Mouse (Mus musculus) forebrain, postnatal 0 days (tissue): ENCODE results near the gene Foxa1. TPM values are rescaled to one million over a fixed set of nuclear protein-coding genes. Genes with fewer than 3 reads are reported as not detected.

Source experiments
- ATAC-seq: fragments of 200-750 bp; cut with Nextera tagmentation; 2 replicates; pipeline ENCODE4 v1.8.0; 2017; ENCODE audit warnings: mild to moderate bottlenecking, moderate library complexity
- DNase-seq: peaks from one replicate; pipeline ENCODE4 v3.0.0-alpha.2; 2015
- H3K27ac ChIP-seq: fragments of 300-500 bp; sonication (generic); 2 replicates; pipeline ENCODE4 v1.5.1; 2014; ENCODE audit warnings: low read depth, mild to moderate bottlenecking, antibody characterized with exemption, low read length, moderate library complexity, mixed read lengths
- H3K27me3 ChIP-seq: fragments of 300-500 bp; sonication (generic); 2 replicates; pipeline ENCODE4 v1.6.1; 2014; ENCODE audit warnings: mild to moderate bottlenecking, low read length, mixed read lengths; ENCODE audit not compliant: insufficient read depth
- H3K36me3 ChIP-seq: fragments of 300-500 bp; sonication (generic); 2 replicates; pipeline ENCODE4 v1.6.1; 2014; ENCODE audit warnings: mild to moderate bottlenecking, moderate library complexity; ENCODE audit not compliant: insufficient read depth
- H3K4me1 ChIP-seq: fragments of 300-500 bp; sonication (generic); 2 replicates; pipeline ENCODE4 v1.6.1; 2014; ENCODE audit warnings: antibody characterized with exemption; ENCODE audit not compliant: insufficient read depth
- H3K4me2 ChIP-seq: fragments of 300-500 bp; sonication (generic); 2 replicates; pipeline ENCODE4 v1.6.1; 2014; ENCODE audit warnings: low read depth, mild to moderate bottlenecking, moderate library complexity
- H3K4me3 ChIP-seq: fragments of 300-500 bp; sonication (generic); 2 replicates; pipeline ENCODE4 v1.5.1; 2014; ENCODE audit warnings: low read depth, low read length, mixed read lengths
- H3K9ac ChIP-seq: fragments of 300-500 bp; sonication (generic); 2 replicates; pipeline ENCODE4 v1.6.1; 2014; ENCODE audit warnings: mild to moderate bottlenecking
- H3K9me3 ChIP-seq: fragments of 300-500 bp; sonication (generic); 2 replicates; pipeline ENCODE4 v1.6.1; 2016; ENCODE audit warnings: low read length
- CTCF ChIP-seq: sonication (generic); IDR thresholded peaks from 2 replicates; pipeline ENCODE4 v1.5.1; 2016; ENCODE audit warnings: antibody characterized with exemption, control low read depth, low read depth
- WGBS: fragments of 180-500 bp; shearing (Covaris S2); extraction: QIAGEN DNeasy Blood & Tissue Kit; methylation state at CpG from one replicate; pipeline ENCODE4 v1.1.7; 2014; 5-methylcytosine and 5-hydroxymethylcytosine counted together
- polyA plus RNA-seq: library from polyadenylated mRNA; unstranded; fragments of >200 nt; fragmentation: Nextera tagmentation; extraction: Ambion mirVana; gene quantifications from 2 replicates; pipeline ENCODE4 v1.2.1, GENCODE M21; 2015
- total RNA-seq: library from RNA; depleted of rRNA; stranded (reverse); fragments of >200 nt; gene quantifications from 2 replicates; pipeline ENCODE4 v1.2.3, GENCODE M21; 2014

Gene Foxa1
- total and polyA plus RNA-seq, 2 experiments from 2014 or later: 0.36 to 1.2 TPM

- no peaks in the 10 kb centered on the region for H3K9me3 ChIP-seq
- no peak overlapping the region for H3K27ac ChIP-seq
- DNase-seq: peak; percentile 36
- no peak overlapping the region for H3K4me2 ChIP-seq
- 3% methylated on average over 8 of the region's 8 CpGs for WGBS
- H3K9ac ChIP-seq: no peak overlapping the region
- no peaks in the 10 kb centered on the region for H3K36me3 ChIP-seq
- ATAC-seq: no peak
- H3K27me3 ChIP-seq: peaks cover 93% of the 10 kb centered on the region
- H3K4me3 ChIP-seq: no peak overlapping the region
- no peaks in the 10 kb centered on the region for H3K4me1 ChIP-seq
- no peak for TF ChIP-seq CTCF
These were observed 4.2 kb upstream of the Foxa1 start for GRCm38 (mm10) chr12:57550881-57551280.

GRCm38 (mm10) chr12:57550181-57550808 is 3.6 kb upstream of the Foxa1 start:
- Histone ChIP-seq H3K4me2 (no peak overlapping the region), H3K9me3 (no peaks in the 10 kb centered on the region), H3K27ac (no peak overlapping the region), H3K36me3 (no peaks in the 10 kb centered on the region), H3K4me1 (no peaks in the 10 kb centered on the region), H3K27me3 (peaks cover 91% of the 10 kb centered on the region), H3K4me3 (no peak overlapping the region), H3K9ac (no peak overlapping the region)
- DNase-seq: no peak
- no peak for ATAC-seq
- 1% methylated on average over 31 of the region's 31 CpGs for WGBS
- no peak for TF ChIP-seq CTCF

DNA sequence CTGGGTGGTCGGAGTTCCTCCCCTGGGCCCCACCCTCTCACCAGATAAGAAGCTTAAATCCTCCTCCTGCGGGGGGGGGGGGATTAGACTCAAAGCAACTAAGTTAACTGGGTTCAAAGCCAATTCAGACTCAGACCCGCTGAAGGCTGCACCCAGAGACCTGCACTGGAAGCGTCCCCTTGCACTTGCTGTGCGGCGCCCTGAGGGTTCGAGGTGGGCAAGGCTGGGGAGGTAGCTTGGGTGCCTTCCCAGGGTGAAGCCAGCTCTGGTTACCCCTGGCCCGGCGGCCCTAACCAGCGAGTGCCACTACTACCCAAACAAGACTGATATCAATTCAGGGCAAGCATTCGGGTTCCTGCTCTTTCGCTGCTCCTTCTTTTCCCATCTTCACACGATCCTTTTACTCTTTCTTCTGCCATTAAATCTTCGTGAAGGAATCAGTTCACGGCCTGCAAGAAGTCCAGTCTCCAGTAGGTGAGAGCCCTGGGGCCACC is 3.0 kb upstream of the Foxa1 start:
- Histone ChIP-seq H3K27ac (no peak overlapping the region), H3K9me3 (no peaks in the 10 kb centered on the region), H3K4me2 (no peak overlapping the region), H3K36me3 (no peaks in the 10 kb centered on the region), H3K4me1 (no peaks in the 10 kb centered on the region), H3K27me3 (peaks cover 88% of the 10 kb centered on the region), H3K9ac (no peak overlapping the region), H3K4me3 (no peak overlapping the region)
- no peak for TF ChIP-seq CTCF
- DNase-seq: no peak
- ATAC-seq: no peak
- 1% methylated on average over 15 of the region's 15 CpGs for WGBS

GRCm38 (mm10) chr12:57548981-57549666 is 2.4 kb upstream of the Foxa1 start:
- Histone ChIP-seq H3K27ac (no peak overlapping the region), H3K9ac (no peak overlapping the region), H3K4me2 (no peak overlapping the region), H3K4me3 (no peak overlapping the region), H3K36me3 (no peaks in the 10 kb centered on the region), H3K27me3 (peaks cover 89% of the 10 kb centered on the region), H3K4me1 (no peaks in the 10 kb centered on the region), H3K9me3 (no peaks in the 10 kb centered on the region)
- no peak for TF ChIP-seq CTCF
- ATAC-seq (no peak), DNase-seq (no peak)
- WGBS: 3% methylated on average over 25 of the region's 25 CpGs

GRCm38 (mm10) chr12:57548352-57548980 is 1.8 kb upstream of the Foxa1 start:
- Histone ChIP-seq H3K27ac (no peak overlapping the region), H3K4me1 (no peaks in the 10 kb centered on the region), H3K9ac (no peak overlapping the region), H3K9me3 (no peaks in the 10 kb centered on the region), H3K36me3 (no peaks in the 10 kb centered on the region), H3K4me2 (no peak overlapping the region), H3K27me3 (peaks cover 89% of the 10 kb centered on the region), H3K4me3 (no peak overlapping the region)
- 1% methylated on average over 20 of the region's 20 CpGs for WGBS
- DNase-seq: peak; percentile 40
- no peak for ATAC-seq
- TF ChIP-seq CTCF: peak; percentile 44

DNA sequence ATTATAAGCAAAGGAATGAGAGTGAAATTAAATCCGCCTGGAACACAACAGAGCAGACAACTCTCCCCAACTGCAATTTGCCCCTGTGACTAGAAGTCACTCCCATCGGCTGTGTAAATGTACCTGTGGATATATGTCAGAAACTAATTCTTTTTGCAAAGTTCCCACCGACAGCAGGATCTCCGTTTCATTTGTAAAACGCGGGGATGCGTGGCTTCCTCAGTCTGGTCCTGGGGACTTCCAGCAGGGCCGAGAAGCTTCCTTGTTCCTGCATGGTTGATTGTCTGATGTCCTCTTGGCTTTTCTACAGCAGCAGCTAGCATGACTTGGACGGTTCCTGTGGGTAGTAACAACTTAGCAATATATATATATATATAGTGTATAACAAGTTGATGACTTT is 1.2 kb upstream of the Foxa1 start:
- DNase-seq (no peak), ATAC-seq (no peak)
- H3K4me1 ChIP-seq: no peaks in the 10 kb centered on the region
- no peaks in the 10 kb centered on the region for H3K9me3 ChIP-seq
- no peak overlapping the region for H3K9ac ChIP-seq
- no peaks in the 10 kb centered on the region for H3K36me3 ChIP-seq
- H3K4me2 ChIP-seq: no peak overlapping the region
- H3K27ac ChIP-seq: no peak overlapping the region
- 1% methylated on average over 9 of the region's 9 CpGs for WGBS
- peaks cover 88% of the 10 kb centered on the region for H3K27me3 ChIP-seq
- no peak overlapping the region for H3K4me3 ChIP-seq
- no peak for TF ChIP-seq CTCF
